Mouse (Mus musculus) CH12.LX (cell line): ENCODE results near the gene Cfap74. TPM values are rescaled to one million over a fixed set of nuclear protein-coding genes. Genes with fewer than 3 reads are reported as not detected.
A peak's percentile ranks its signal among the peaks of the same experiment; 100 is the strongest.

ENCODE experiments used
- DNase-seq: peaks from one replicate; pipeline ENCODE4 v3.0.0-alpha.2; 2013; ENCODE audit errors: extremely low read depth
- H3K27ac ChIP-seq: 2 replicates; pipeline ENCODE4 v1.5.1; 2012; ENCODE audit warnings: low read depth, mild to moderate bottlenecking, control low read depth, moderate library complexity; ENCODE audit not compliant: insufficient read depth
- H3K27me3 ChIP-seq: replicated peaks from 2 replicates; pipeline ENCODE3; 2012; ENCODE audit warnings: inconsistent platforms
- H3K36me3 ChIP-seq, 2 experiments: replicated peaks in 1 of 2; 2 replicates each; pipeline versions ENCODE3 to v1.6.1; 2012; ENCODE audit warnings: inconsistent platforms in 1 of 2, low read length in 1 of 2, mild to moderate bottlenecking in 1 of 2, mixed read lengths in 1 of 2, moderate library complexity in 1 of 2; ENCODE audit not compliant: control insufficient read depth in 1 of 2, insufficient read depth in 1 of 2
- H3K4me1 ChIP-seq, 2 experiments: 2 replicates each; pipeline ENCODE4 v1.6.1; 2012; ENCODE audit warnings: inconsistent platforms in 1 of 2, moderate library complexity in 1 of 2; ENCODE audit not compliant: insufficient read depth in 2 of 2, control insufficient read depth in 1 of 2
- H3K4me2 ChIP-seq: 2 replicates; pipeline ENCODE4 v1.6.1; 2012; ENCODE audit warnings: low read depth, mild to moderate bottlenecking, control low read depth; ENCODE audit not compliant: poor library complexity, insufficient read depth, severe bottlenecking
- H3K4me3 ChIP-seq, 3 experiments: fragments of 150-350 bp in 1 of 3; sonication (generic) in 1 of 3; replicated peaks in 1 of 3; 2 replicates each; pipeline versions ENCODE3 to v1.5.1; 2011 to 2012; ENCODE audit warnings: low read depth in 2 of 3, low read length in 2 of 3, mild to moderate bottlenecking in 2 of 3, moderate library complexity in 2 of 3, control low read depth in 1 of 3, improper control_type of control experiment in 1 of 3, inconsistent platforms in 1 of 3, mixed read lengths in 1 of 3; ENCODE audit not compliant: poor library complexity in 1 of 3
- H3K79me2 ChIP-seq: replicated peaks from 2 replicates; pipeline ENCODE4 v1.6.1; 2012; ENCODE audit warnings: mild to moderate bottlenecking, moderate library complexity; ENCODE audit not compliant: control insufficient read depth, poor library complexity, insufficient read depth, severe bottlenecking; ENCODE audit errors: extremely low read depth
- H3K9ac ChIP-seq: 2 replicates; pipeline ENCODE4 v1.6.1; 2012; ENCODE audit warnings: low read depth, mild to moderate bottlenecking, control low read depth, moderate library complexity; ENCODE audit not compliant: insufficient read depth
- H3K9me3 ChIP-seq: replicated peaks from 2 replicates; pipeline ENCODE3; 2012; ENCODE audit warnings: low read length, inconsistent platforms, mixed read lengths
- BHLHE40 ChIP-seq: IDR thresholded peaks from 2 replicates; pipeline ENCODE4 v1.6.1; 2011; ENCODE audit warnings: mild to moderate bottlenecking, low read depth, low read length, improper control_type of control experiment
- CTCF ChIP-seq, 2 experiments: IDR thresholded peaks in 1 of 2; conservative IDR thresholded peaks in 1 of 2; 2 replicates each; pipeline ENCODE4 v1.5.1; 2011 to 2012; ENCODE audit warnings: low read depth in 2 of 2, low read length in 2 of 2, improper control_type of control experiment in 1 of 2, inconsistent platforms in 1 of 2, mild to moderate bottlenecking in 1 of 2, moderate library complexity in 1 of 2
- EP300 ChIP-seq: IDR thresholded peaks from 2 replicates; pipeline ENCODE4 v1.6.1; 2011; ENCODE audit warnings: low read length, improper control_type of control experiment
- ETS1 ChIP-seq: conservative IDR thresholded peaks from 2 replicates; pipeline ENCODE4 v1.6.1; 2012; ENCODE audit warnings: low read depth, mild to moderate bottlenecking, inconsistent platforms, low read length, improper control_type of control experiment, moderate library complexity
- HCFC1 ChIP-seq: IDR thresholded peaks from 2 replicates; pipeline ENCODE4 v1.6.1; 2012; ENCODE audit warnings: low read depth, mild to moderate bottlenecking, inconsistent platforms, low read length, improper control_type of control experiment
- IRF4 ChIP-seq: IDR thresholded peaks from 2 replicates; pipeline ENCODE4 v1.6.1; 2014; ENCODE audit warnings: low read depth, mild to moderate bottlenecking, inconsistent platforms, low read length, improper control_type of control experiment
- JUN ChIP-seq: IDR thresholded peaks from 2 replicates; pipeline ENCODE4 v1.6.1; 2011; ENCODE audit warnings: low read depth, mild to moderate bottlenecking, low read length, improper control_type of control experiment, moderate library complexity; ENCODE audit not compliant: insufficient read depth
- JUND ChIP-seq: conservative IDR thresholded peaks from 2 replicates; pipeline ENCODE4 v1.6.1; 2011; ENCODE audit warnings: low read depth, low read length, improper control_type of control experiment
- MAFK ChIP-seq: IDR thresholded peaks from 2 replicates; pipeline ENCODE4 v1.6.1; 2011; ENCODE audit warnings: low read length, improper control_type of control experiment; ENCODE audit not compliant: insufficient replicate concordance
- MAX ChIP-seq: IDR thresholded peaks from 2 replicates; pipeline ENCODE4 v1.6.1; 2011; ENCODE audit warnings: low read length, improper control_type of control experiment
- MEF2A ChIP-seq: IDR thresholded peaks from 2 replicates; pipeline ENCODE4 v1.6.1; 2014; ENCODE audit warnings: low read depth, mild to moderate bottlenecking, inconsistent platforms, low read length, improper control_type of control experiment, borderline replicate concordance
- MXI1 ChIP-seq: IDR thresholded peaks from 2 replicates; pipeline ENCODE4 v1.6.1; 2011; ENCODE audit warnings: mild to moderate bottlenecking, low read depth, low read length, improper control_type of control experiment
- MYC ChIP-seq: IDR thresholded peaks from 2 replicates; pipeline ENCODE4 v1.6.1; 2011; ENCODE audit warnings: low read depth, mild to moderate bottlenecking, improper control_type of control experiment, low read length
- POLR2A ChIP-seq: IDR thresholded peaks from 2 replicates; pipeline ENCODE4 v1.6.1; 2011; ENCODE audit warnings: low read depth, mild to moderate bottlenecking, improper control_type of control experiment, low read length
- POLR2AphosphoS2 ChIP-seq: IDR thresholded peaks from 2 replicates; pipeline ENCODE4 v1.6.1; 2011; ENCODE audit warnings: low read depth, low read length, improper control_type of control experiment
- RCOR1 ChIP-seq: conservative IDR thresholded peaks from 2 replicates; pipeline ENCODE4 v1.6.1; 2012; ENCODE audit warnings: low read depth, mild to moderate bottlenecking, inconsistent platforms, low read length, improper control_type of control experiment
- SIN3A ChIP-seq: IDR thresholded peaks from 2 replicates; pipeline ENCODE4 v1.6.1; 2012; ENCODE audit warnings: low read length, improper control_type of control experiment, inconsistent platforms
- TBP ChIP-seq: conservative IDR thresholded peaks from 2 replicates; pipeline ENCODE4 v1.6.1; 2011; ENCODE audit warnings: low read depth, low read length, improper control_type of control experiment
- TCF12 ChIP-seq: IDR thresholded peaks from 2 replicates; pipeline ENCODE4 v1.6.1; 2014; ENCODE audit warnings: low read depth, mild to moderate bottlenecking, inconsistent platforms, low read length, improper control_type of control experiment
- ZNF384 ChIP-seq: IDR thresholded peaks from 2 replicates; pipeline ENCODE4 v1.6.1; 2012; ENCODE audit warnings: low read depth, low read length, improper control_type of control experiment, inconsistent platforms
- dilution Hi-C: fragments of 300-500 bp; cut with MboI; formaldehyde crosslinking; loops from 2 replicates; pipeline ENCODE4 v1.14.3; 2020; ENCODE audit warnings: low sequenced_read_pairs; ENCODE audit not compliant: extremely low pct_unique_long_range_greater_than_20kb, extremely low pct_ligation_motif_present
- in situ Hi-C: fragments of 300-500 bp; cut with MboI; formaldehyde crosslinking; loops from 3 replicates; pipeline ENCODE4 v1.14.3; 2019; ENCODE audit warnings: low sequenced_read_pairs, low pct_ligation_motif_present, low pct_unique_long_range_greater_than_20kb, mixed read lengths
- polyA plus RNA-seq: library from polyadenylated mRNA; unstranded; fragments of >175 nt; gene quantifications from 2 replicates; pipeline ENCODE4 v1.2.1, GENCODE M21; 2012; ENCODE audit warnings: low read depth; ENCODE audit not compliant: insufficient read length
- total RNA-seq, 2 experiments: library from RNA; depleted of rRNA; stranded (reverse); fragments of 300-350 nt in 1 of 2; fragments of >200 nt in 1 of 2; gene quantifications; 2 replicates each; pipeline ENCODE4 v1.2.3; 2012 to 2014

The Cfap74 gene
- total and polyA plus RNA-seq, 3 experiments: 4.7 to 8.5 (median 5.2) TPM

DNA sequence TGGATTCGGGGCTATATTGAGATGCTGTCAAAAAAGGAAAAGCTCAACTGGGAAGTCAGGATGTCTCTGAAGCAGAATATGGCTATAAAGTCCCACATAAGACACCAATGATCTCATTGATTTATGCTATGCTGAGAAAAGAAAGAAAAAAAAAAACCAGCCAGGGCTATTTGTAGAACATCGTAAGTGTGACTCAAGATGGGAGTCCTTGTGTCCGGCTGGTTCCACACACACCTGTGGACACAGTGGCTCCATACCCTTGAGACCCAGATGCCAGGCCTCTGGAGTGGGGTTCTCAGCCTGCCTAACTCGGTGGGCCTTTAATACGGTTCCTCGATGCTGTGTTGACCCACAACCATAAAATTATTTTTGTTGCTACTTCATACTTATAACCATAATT is 3.1 kb downstream of the Cfap74 start:
- H3K36me3 ChIP-seq: peaks cover 0 to 3% of the 10 kb centered on the region in 2 experiments
- no peak overlapping the region for H3K27ac ChIP-seq
- dilution Hi-C loops: no loop called here
- no peak overlapping the region for H3K9ac ChIP-seq
- peaks cover 34% of the 10 kb centered on the region for H3K79me2 ChIP-seq
- DNase-seq: no peak
- peak overlapping the region; percentile 81 for H3K4me2 ChIP-seq
- in situ Hi-C loops: no loop called here
- H3K4me1 ChIP-seq: peaks cover 2 to 30% of the 10 kb centered on the region in 2 experiments; a peak in 3 of 4 replicates
- H3K9me3 ChIP-seq: no peaks in the 10 kb centered on the region
- TF ChIP-seq JUN (peak; percentile 47), EP300 (peak; percentile 73), SIN3A (no peak), MXI1 (no peak), IRF4 (peak; percentile 69), HCFC1 (no peak), ZNF384 (peak; percentile 85), TCF12 (peak; percentile 70), MYC (0 out of 2 replicates have a peak, but pooled peaks have one; percentile 18), MEF2A (peak; percentile 75), MAX (0 out of 2 replicates have a peak, but pooled peaks have one; percentile 31), ETS1 (0 out of 2 replicates have a peak, but pooled peaks have one; percentile 12), JUND (peak; percentile 64)
- no peak overlapping the region for H3K4me3 ChIP-seq
- peaks cover 11% of the 10 kb centered on the region for H3K27me3 ChIP-seq

DNA sequence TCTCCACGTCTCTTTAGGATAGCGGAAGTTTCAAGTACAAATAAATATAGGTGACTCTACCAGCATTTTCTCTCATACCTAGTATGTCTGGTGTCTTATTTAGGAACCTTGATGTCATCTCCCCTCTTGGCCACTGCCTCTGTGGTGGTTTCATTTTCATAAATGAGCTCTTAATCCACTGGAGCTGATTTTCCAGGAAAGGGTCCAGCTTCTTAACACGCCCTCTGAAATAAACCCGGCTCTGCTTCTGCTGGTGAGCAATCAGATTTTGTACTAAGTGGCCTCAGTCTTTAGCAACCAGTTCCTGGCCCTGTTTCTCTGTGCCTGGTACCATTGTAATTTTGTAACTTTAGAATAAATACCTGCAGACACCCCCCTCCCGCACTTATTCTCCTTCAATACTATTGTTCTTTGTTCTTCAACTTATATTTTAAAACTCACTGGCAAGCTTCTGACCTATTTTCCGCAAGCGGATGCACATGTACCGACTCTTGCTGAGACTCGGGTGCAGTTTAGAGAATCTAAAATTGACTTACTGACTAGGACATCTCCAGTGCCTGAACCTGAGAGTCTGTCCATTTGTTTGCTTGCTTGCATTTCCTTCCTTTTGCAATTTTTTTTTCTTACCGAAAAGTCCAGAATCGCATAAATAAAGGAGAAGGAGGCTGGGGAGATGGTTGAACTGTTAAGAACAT is 4.8 kb downstream of the Cfap74 start:
- no peak for DNase-seq
- peaks cover 2 to 24% of the 10 kb centered on the region in 2 experiments; a peak in 3 of 4 replicates for H3K4me1 ChIP-seq
- TF ChIP-seq MEF2A: peak; percentile 45; the same call in 1 of the 2 replicates
- no peak for TF ChIP-seq BHLHE40
- no peak for TF ChIP-seq CTCF (conservative IDR thresholded peaks at IDR 0.05 in 1 of 2, IDR thresholded peaks at IDR 0.05 in 1 of 2; ENCODE audit: low read depth in 2 of 2, low read length in 2 of 2)
- no peak for TF ChIP-seq TCF12
- TF ChIP-seq SIN3A: no peak
- TF ChIP-seq JUN: 0 out of 2 replicates have a peak, but pooled peaks have one; percentile 25
- no peak for TF ChIP-seq TBP
- TF ChIP-seq RCOR1: no peak
- no peak for TF ChIP-seq POLR2A
- no peak for TF ChIP-seq MAFK
- TF ChIP-seq MYC: no peak
- no peak for TF ChIP-seq POLR2AphosphoS2
- peak overlapping the region; percentile 57 for H3K9ac ChIP-seq
- H3K79me2 ChIP-seq: peaks cover 34% of the 10 kb centered on the region
- peak overlapping the region; percentile 95 for H3K4me2 ChIP-seq
- no peaks in the 10 kb centered on the region for H3K27me3 ChIP-seq
- H3K27ac ChIP-seq: peak overlapping the region; percentile 32; the same call in 1 of the 2 replicates
- no peak overlapping the region for H3K4me3 ChIP-seq
- H3K9me3 ChIP-seq: no peaks in the 10 kb centered on the region
- in situ Hi-C loops (no loop called here), dilution Hi-C loops (no loop called here)
- H3K36me3 ChIP-seq: peaks cover 0 to 12% of the 10 kb centered on the region in 2 experiments
